Mouse (Mus musculus) hindlimb bud, embryonic 11.5 days (tissue): Measurements from ENCODE around the gene Rftn1.
"Not testable (repeated sequence)": the region's sequence is repeated elsewhere in the genome, so short reads cannot be mapped to it uniquely, and the experiment has no call there.

Experiments
- DNase-seq: peaks from one replicate; pipeline ENCODE4 v3.0.0-alpha.2; 2012; ENCODE audit warnings: low read depth, low spot score; ENCODE audit errors: extremely low spot score

Gene Rftn1

DNA sequence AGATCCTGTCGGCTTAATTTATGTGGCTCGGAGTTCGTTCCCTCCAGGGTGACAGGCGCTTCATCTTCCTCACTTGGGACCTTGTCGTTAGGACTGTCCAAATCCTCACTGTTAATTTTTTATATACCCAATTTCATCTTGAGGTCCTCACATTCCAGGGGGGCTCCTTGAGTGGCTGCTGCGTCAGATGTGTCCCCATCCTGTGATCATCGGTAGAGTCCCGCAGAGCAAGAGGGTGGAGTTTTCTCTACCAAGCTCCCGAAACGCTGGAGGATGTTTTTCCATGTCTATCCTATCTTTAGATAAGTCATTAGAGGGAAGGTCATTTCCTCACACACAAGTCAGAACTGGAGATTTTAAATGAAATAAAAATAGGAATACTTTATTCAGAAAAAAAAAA, 55.0 kb downstream of the Rftn1 start:
- DNase-seq, result no peak

- no peak for DNase-seq
Measured at GRCm38 (mm10) chr17:50131698-50132097, 58.8 kb downstream of the Rftn1 start.

DNA sequence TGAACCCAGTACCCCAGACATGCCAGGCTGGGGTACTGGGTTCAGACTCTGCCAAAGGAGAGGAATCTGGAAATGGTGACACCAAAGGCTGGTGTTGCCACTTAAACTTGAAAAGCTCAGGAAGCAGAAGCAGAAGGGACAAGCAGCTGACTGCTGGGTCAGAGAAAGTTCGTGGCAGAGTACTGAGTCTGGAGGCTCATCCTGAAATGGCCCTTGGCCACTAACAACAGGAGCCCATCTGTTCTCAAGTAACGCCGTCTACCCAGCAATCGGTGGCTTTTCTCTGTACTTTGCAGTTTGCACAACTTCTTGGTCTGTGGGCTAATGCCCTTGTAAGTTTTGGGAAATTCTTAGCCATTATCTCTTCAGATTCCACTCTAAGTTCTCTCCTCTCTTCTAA, 60.1 kb downstream of the Rftn1 start:
- no peak for DNase-seq

DNA sequence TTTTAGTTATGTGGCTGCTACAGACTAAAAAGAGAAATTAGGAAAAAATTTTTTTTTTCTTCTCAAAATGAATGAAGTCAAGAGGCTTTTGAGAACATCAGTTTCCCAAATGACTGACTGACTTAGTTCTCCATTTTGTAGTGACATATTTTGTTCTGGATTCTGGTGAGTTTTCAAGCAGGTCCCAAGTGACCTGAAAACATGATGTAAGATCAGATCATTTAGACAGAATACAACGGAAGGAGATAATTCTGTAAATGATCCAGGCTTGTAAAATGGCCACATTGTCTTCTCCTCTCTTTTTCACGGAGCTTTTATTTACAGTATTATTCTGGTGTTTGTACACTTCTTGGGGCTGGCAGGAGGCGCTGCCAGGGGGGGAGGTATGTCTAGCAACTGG, 62.1 kb downstream of the Rftn1 start:
- DNase-seq, result no peak

DNA sequence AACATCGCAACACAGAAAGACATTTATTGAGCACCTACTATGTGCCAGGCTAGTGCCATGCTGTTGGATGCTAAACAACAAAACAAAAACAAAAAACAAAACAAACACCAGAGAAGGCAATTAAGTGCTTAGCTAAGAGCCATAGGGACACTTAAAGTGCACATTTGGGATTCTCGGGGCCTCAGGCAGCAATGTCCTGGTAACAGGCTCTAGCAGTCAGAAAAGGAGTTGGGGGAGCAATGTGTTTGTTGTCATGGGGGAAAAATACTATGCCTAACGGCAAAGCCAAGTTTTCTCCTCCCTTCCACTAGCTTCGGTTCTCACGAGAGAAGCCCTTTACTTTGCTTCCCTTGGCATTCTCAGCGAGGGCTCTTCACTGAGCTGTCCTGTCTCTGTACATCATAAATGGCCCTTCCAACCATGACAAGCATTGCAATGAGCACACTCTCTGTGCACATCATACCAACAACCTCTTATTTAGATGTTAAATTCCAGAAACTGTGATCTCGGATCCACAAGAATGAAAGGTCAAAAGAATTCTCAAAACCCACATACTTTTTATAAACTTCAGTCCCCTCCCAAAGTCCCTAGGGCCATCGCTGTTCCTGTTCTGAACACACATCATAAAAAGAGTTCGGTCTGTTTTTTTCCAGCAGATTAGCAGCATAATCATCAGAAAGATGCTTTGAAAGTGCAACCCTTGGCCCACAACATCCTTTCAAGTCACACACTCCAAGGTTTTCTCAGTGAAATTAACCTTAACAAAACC, 63.2 kb downstream of the Rftn1 start:
- no peak for DNase-seq

DNA sequence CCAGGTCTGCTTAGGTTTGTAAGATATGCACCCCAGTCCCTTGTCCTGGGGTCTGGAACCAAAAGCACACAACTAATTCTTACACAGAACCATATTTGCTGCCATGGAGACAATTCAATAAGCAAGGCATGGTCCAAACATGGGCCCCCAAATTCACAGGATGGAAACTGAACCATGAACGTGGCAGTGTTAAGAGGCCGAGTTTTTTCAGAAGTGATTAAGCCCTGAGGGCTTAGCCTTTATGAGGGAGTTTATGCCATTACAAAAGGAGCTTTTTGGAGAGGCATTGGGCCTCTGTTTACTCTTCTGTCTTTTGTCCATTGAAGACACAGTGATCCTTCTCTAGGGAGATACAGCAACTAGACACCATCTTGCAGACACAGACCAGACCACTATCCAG, 63.9 kb downstream of the Rftn1 start:
- DNase-seq, result no peak

DNA sequence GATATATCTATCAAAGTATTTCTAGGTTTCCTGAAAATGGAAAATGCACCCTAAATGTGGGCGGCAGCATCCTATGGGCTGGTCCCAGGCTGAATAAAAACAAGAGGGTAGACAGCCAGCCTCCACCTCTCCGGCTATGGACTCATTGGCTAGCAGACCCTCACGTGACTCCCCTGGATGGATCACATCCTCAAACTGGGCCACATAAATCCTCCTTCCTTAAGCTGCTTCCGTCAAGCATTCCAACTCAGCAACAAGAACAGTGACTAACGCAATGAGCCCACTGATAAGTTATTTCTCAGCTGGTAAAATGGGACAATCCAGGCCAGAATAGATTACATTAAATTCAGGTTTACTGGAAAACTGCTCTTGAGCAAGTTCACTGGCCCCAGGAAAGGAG, 64.6 kb downstream of the Rftn1 start:
- DNase-seq, result no peak

DNA sequence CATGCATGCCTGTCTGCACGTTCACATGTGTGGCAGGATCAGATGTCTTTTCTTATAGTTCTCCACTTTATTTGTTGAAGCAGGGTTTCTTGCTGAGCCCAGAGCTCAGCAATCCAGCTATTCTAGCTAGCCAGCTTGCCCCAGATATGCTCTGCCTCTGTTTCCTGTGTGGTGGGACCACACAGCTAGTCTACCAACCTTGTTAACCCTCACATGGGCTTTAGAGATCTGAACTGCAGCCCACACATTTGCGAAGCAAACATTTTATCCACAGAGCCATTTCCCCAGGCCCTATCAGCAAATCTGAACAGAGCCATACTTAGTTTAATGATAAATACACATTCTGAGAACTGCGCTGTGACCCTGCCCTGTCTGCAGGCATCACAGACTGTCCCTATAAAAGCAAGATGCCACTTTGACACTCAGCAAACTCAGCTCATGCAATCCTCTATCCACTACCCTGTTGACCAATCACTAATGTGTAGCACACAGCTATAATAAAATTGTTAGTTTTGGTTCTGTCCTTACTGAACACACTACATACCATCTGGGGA, 65.2 kb downstream of the Rftn1 start:
- DNase-seq, result no peak

- no peak for DNase-seq
Measured at GRCm38 (mm10) chr17:50124708-50125107, 65.8 kb downstream of the Rftn1 start.

GRCm38 (mm10) chr17:50122555-50122954, 67.9 kb downstream of the Rftn1 start:
- DNase-seq, result no peak

DNA sequence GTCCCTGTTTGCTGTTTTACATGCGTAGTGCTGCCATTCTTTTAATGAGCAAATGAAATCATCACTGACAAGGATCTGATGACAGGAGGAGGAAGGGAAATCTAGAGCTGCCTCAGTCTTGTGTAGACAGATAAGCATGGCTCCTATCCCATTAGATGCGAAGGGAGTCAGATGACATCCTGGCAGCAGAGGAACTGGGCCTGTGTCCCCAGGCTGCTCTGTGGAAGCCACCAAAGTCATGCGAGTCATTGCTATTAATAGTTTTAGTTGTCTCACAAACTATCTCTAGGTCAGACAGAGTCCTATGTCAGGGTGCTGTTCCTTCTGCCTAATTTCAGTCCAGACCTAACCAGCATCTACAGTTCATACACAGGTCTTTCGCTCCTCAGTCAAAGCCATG, 70.4 kb downstream of the Rftn1 start:
- no peak for DNase-seq

DNA sequence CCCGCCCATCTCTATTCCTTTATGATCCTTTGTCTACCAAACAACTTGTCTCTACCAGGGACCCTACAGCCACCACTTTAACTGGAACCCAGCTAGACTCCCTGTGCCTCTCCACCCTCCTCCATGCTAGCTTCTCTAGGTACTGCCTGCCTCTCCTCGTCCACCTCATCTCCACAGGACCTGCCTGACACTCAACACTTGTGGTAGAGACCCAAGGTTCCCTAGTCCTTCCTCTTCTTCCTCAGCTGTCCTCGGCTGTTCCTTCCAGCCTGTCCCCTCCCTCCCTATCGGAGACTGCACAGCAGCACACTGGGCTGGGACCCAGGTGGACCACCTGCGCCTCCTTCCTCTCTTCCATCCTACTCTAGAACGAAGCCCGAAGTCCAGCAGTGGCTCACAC, 73.0 kb downstream of the Rftn1 start:
- DNase-seq, result no peak

- DNase-seq, result no peak
Measured at GRCm38 (mm10) chr17:50116980-50117379, 73.5 kb downstream of the Rftn1 start.

DNA sequence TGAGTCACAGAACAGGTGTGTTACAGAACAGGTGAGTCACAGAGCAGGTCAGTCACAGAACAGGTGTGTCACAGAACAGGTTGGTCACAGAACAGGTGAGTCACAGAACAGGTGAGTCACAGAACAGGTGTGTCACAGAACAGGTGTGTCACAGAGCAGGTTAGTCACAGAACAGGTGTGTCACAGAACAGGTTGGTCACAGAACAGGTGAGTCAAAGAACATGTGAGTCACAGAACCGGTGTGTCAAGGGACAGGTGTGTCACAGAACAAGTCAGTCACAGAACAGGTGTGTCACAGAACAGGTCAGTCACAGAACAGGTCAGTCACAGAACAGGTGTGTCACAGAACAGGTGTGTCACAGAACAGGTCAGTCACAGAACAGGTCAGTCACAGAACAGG, 74.1 kb downstream of the Rftn1 start:
- not testable (repeated sequence) for DNase-seq

DNA sequence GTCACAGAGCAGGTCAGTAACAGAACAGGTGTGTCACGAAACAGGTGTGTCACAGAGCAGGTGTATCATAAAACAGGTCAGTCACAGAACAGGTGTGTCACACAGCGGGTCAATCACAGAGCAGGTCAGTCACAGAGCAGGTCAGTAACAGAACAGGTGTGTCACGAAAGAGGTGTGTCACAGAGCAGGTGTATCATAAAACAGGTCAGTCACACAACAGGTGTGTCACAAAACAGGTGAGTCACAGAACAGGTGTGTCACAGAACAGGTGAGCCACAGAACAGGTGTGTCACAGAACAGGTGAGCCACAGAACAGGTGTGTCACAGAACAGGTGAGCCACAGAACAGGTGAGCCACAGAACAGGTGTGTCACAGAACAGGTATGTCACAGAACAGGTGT, 74.8 kb downstream of the Rftn1 start:
- DNase-seq, result not testable (repeated sequence)

DNA sequence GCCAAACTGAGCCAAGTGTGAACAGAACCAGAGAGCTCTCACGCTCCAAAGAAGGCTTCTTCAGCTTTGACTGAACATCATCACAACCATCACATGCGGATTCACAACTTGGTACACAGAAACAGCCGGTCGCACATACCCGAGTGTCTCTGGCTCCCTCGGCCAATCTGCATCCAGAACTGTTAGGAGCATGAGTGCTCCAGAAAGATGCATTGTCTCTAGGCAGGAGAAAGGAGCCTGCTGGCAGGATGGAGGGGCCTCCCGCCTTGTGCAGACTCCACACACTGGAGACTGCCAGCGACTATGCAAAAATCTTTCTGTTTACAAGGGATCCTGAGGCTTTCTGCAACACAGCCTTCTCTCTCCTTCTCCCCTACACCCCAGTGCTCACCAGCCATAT, 75.8 kb downstream of the Rftn1 start:
- no peak for DNase-seq

DNA sequence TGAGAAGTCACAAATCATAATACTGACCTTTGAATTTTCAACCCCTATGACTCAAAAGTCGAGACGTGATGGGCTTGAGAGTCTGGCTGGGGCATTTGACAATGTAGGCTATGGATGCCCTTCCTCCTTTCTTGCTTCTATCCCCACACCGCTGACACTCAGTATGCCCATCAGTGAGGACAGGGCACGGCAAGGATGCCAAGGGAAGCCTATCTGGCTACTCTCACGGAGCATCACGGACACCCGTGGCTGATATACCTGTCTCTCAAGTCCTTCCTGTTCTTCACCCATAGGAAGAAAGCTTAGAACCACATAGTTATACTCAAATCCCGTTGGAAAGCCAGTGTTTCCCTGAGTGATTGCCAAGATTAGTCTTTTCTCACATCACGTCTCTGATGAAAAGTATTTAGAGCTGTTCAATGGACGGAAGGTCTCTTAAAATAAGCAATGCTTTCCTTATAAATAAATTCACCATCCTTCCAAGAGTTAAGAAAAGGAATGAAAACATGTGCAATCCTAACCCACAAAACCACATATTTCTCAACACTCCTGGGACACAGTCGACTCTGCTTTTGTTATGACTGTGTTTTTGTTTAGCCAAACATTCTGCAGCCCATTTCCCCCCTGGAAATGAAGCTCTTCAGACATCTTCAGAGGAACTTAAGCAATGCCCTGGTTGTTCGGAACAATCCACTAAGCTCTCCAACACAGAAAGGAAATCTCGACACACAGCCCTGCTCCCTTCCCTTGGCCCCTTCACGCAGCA, 79.6 kb downstream of the Rftn1 start:
- no peak for DNase-seq

- DNase-seq, result no peak
Measured at GRCm38 (mm10) chr17:50106811-50107210, 83.7 kb downstream of the Rftn1 start.

GRCm38 (mm10) chr17:50104131-50104530, 86.3 kb downstream of the Rftn1 start:
- no peak for DNase-seq

GRCm38 (mm10) chr17:50101416-50101815, 89.1 kb downstream of the Rftn1 start:
- DNase-seq, result no peak

DNA sequence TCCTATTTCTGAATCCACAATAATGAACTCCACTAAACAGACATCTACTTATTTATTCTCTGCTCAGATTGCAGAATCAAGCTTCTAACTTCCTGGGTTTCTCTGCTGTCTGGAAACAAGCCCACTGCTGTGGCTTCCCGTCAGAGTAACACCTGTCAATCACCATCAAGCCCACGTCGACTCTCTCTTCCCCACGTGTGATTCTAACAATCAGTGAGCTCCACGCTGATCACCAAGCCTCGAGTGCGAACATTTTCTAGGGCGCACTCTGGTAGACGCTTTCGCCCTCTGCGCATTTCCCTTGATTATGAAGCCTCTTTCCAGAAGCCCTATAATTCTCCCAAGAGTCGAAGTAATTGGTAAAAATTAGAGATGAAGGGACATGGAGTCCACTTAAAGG, 90.4 kb downstream of the Rftn1 start:
- DNase-seq, result no peak

DNA sequence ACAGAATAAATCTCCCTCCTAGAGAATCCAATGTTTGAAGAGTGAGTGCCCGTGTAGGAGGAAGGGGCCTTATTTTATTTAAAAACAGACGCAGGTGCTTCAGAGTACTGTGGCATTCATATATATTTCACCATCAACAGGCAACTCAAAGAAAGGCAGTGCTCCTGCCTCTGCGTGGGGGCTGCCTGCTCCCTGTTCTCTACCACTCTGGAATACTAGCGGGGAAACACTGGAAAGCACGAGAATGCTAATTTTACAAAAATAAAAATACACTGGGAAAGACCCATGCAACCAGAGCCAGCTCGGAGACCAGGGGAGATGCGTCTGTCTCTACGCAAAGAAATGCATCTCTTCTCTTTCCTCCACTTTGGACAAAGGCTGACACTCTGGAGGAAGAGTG, 91.1 kb downstream of the Rftn1 start:
- DNase-seq, result no peak
